Mouse (Mus musculus) forebrain, embryonic 15.5 days (tissue): ENCODE measurements around the gene Mup13. TPM values are rescaled to one million over a fixed set of nuclear protein-coding genes. Genes with fewer than 3 reads are reported as not detected.
"Not testable (repeated sequence)": the region's sequence is repeated elsewhere in the genome, so short reads cannot be mapped to it uniquely, and the experiment has no call there.

Source experiments
- ATAC-seq: fragments of 200-750 bp; cut with Nextera tagmentation; replicated peaks from 2 replicates; pipeline ENCODE4 v1.8.0; 2017; ENCODE audit warnings: mild to moderate bottlenecking, moderate TSS enrichment, moderate library complexity
- H3K27ac ChIP-seq: fragments of 300-500 bp; sonication (generic); replicated peaks from 2 replicates; pipeline ENCODE4 v1.5.1; 2015; ENCODE audit warnings: mild to moderate bottlenecking, inconsistent platforms
- H3K27me3 ChIP-seq: fragments of 300-500 bp; sonication (generic); 2 replicates; pipeline ENCODE4 v1.6.1; 2015; ENCODE audit warnings: inconsistent platforms
- H3K36me3 ChIP-seq: fragments of 300-500 bp; sonication (generic); 2 replicates; pipeline ENCODE4 v1.6.1; 2015; ENCODE audit warnings: mild to moderate bottlenecking, inconsistent platforms
- H3K4me1 ChIP-seq: fragments of 300-500 bp; sonication (generic); 2 replicates; pipeline ENCODE4 v1.6.1; 2015; ENCODE audit warnings: inconsistent platforms
- H3K4me2 ChIP-seq: fragments of 300-500 bp; sonication (generic); replicated peaks from 2 replicates; pipeline ENCODE4 v1.6.1; 2015; ENCODE audit warnings: mild to moderate bottlenecking, inconsistent platforms
- H3K4me3 ChIP-seq: fragments of 300-500 bp; sonication (generic); 2 replicates; pipeline ENCODE4 v1.5.1; 2015; ENCODE audit warnings: mild to moderate bottlenecking, inconsistent platforms
- H3K9ac ChIP-seq: fragments of 300-500 bp; sonication (generic); replicated peaks from 2 replicates; pipeline ENCODE4 v1.6.1; 2015; ENCODE audit warnings: mild to moderate bottlenecking, inconsistent platforms
- H3K9me3 ChIP-seq: fragments of 300-500 bp; sonication (generic); 2 replicates; pipeline ENCODE4 v1.6.1; 2016; ENCODE audit warnings: inconsistent platforms
- WGBS: fragments of 180-500 bp; shearing (Covaris S2); methylation state at CpG from one replicate; pipeline ENCODE4 v1.1.7; 2015; ENCODE audit warnings: mixed read lengths; 5-methylcytosine and 5-hydroxymethylcytosine counted together
- polyA plus RNA-seq: library from polyadenylated mRNA; unstranded; fragments of >200 nt; fragmentation: Nextera tagmentation; extraction: Ambion mirVana; gene quantifications from 2 replicates; pipeline ENCODE4 v1.2.1, GENCODE M21; 2015

The Mup13 gene
- polyA plus RNA-seq = not detected in 2 replicates

DNA sequence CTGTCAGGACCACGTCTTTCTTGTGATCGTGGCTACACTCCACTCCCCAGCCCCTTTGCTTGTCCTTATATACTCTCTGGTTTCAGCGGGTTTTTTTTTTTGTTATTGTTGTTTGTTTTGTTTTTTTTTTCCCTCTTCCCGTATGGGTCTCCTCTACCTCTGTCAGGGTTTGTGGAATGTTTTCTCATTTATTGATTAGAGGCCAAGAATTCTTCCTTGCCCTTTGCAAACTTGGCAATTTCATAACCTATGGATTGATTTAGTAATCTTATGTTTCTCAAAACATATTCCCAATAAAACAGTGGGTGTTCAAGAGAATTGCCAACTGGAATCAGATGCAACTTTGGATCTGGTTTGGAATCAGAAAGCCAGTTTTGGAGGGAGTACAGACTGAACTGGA is at the start of gene Mup13:
Gene Mup13, minus strand, starts transcription at position 101 of the 400 bp plus-strand sequence.
- not testable (repeated sequence) for H3K36me3 ChIP-seq, H3K4me3 ChIP-seq, H3K4me2 ChIP-seq, ATAC-seq, H3K9me3 ChIP-seq, H3K4me1 ChIP-seq, H3K9ac ChIP-seq, H3K27me3 ChIP-seq, H3K27ac ChIP-seq
- 78% methylated on average over 4 of the region's 4 CpGs for WGBS

Other genes with a start within 250 kb of the Mup13 start
- gene Mup14, start 75.7 kb upstream of the Mup13 start, polyA plus RNA-seq = not detected in 2 replicates
- not detected in 2 replicates for gene Mup15, start 211.5 kb upstream of the Mup13 start, polyA plus RNA-seq